Mouse (Mus musculus) lung, postnatal 0 days (tissue): ENCODE results near the gene Kmt2e.

ENCODE experiments used
- CTCF ChIP-seq: IDR thresholded peaks from 2 replicates; pipeline ENCODE4 v1.5.1; 2016; ENCODE audit warnings: antibody characterized with exemption, mild to moderate bottlenecking
- EP300 ChIP-seq: IDR thresholded peaks from 2 replicates; pipeline ENCODE4 v1.6.1; 2016; ENCODE audit warnings: antibody characterized with exemption, mild to moderate bottlenecking, control low read depth

- no peak for TF ChIP-seq CTCF
- TF ChIP-seq EP300 = no peak
Measured at GRCm38 (mm10) chr5:23396756-23397155, 37.5 kb upstream of the Kmt2e start.
